Mouse (Mus musculus) MEL (cell line): ENCODE data around the gene Lmo1.

Experiments
- CTCF ChIP-seq, 3 experiments: IDR thresholded peaks in 2 of 3; conservative IDR thresholded peaks in 1 of 3; 2 replicates each; pipeline ENCODE4 v1.5.1; 2011 to 2012; ENCODE audit warnings: low read length in 3 of 3, low read depth in 2 of 3, mild to moderate bottlenecking in 2 of 3, improper control_type of control experiment in 1 of 3, inconsistent platforms in 1 of 3, mixed read lengths in 1 of 3, moderate library complexity in 1 of 3; ENCODE audit not compliant: control insufficient read depth in 1 of 3, insufficient read depth in 1 of 3, poor library complexity in 1 of 3, severe bottlenecking in 1 of 3
- MXI1 ChIP-seq: IDR thresholded peaks from 2 replicates; pipeline ENCODE4 v1.6.1; 2011; ENCODE audit warnings: mild to moderate bottlenecking, low read depth, low read length, improper control_type of control experiment
- MYC ChIP-seq: IDR thresholded peaks from 2 replicates; pipeline ENCODE4 v1.6.1; 2011; ENCODE audit warnings: low read depth, mild to moderate bottlenecking, low read length, improper control_type of control experiment, moderate library complexity
- POLR2A ChIP-seq, 2 experiments: IDR thresholded peaks; 2 replicates each; pipeline ENCODE4 v1.6.1; 2011 to 2012; ENCODE audit warnings: low read length in 2 of 2, mild to moderate bottlenecking in 2 of 2, control low read depth in 1 of 2, improper control_type of control experiment in 1 of 2, low read depth in 1 of 2, moderate library complexity in 1 of 2; ENCODE audit not compliant: control insufficient read depth in 1 of 2, insufficient read depth in 1 of 2, poor library complexity in 1 of 2
- RCOR1 ChIP-seq: IDR thresholded peaks from 2 replicates; pipeline ENCODE4 v1.6.1; 2012; ENCODE audit warnings: low read depth, mild to moderate bottlenecking, inconsistent platforms, low read length, improper control_type of control experiment
- SMC3 ChIP-seq: IDR thresholded peaks from 2 replicates; pipeline ENCODE4 v1.6.1; 2011; ENCODE audit warnings: low read depth, low read length, improper control_type of control experiment
- USF1 ChIP-seq: IDR thresholded peaks from 2 replicates; pipeline ENCODE4 v1.6.1; 2014; ENCODE audit warnings: low read depth, mild to moderate bottlenecking, inconsistent platforms, low read length, improper control_type of control experiment, moderate library complexity
- ZNF384 ChIP-seq: IDR thresholded peaks from 2 replicates; pipeline ENCODE4 v1.6.1; 2012; ENCODE audit warnings: low read depth, mild to moderate bottlenecking, inconsistent platforms, low read length, improper control_type of control experiment

DNA sequence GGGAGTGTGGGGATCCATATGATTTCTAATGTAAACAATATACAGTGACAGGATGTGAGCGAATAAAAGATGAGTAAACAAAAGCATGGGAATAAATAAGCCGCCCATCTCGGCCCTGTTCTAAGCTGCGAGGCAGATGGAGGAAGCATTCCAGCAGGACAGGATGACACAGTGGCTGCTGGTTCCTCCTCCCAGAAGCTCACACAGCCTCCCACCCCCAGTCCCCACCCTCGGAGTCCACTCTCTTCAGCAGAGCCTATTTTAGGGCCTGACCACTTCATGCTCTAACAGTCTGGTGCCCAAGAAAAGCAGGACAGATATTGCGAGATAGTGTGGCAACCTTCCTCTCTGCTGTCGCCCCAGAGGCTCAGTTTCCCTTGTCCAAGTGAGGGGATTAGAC lies 77.8 kb downstream of the Lmo1 start:
- TF ChIP-seq ZNF384 (no peak), CTCF (IDR thresholded peaks at IDR 0.05 in 2 of 3, conservative IDR thresholded peaks at IDR 0.05 in 1 of 3; ENCODE audit: control insufficient read depth in 1 of 3, insufficient read depth in 1 of 3, low read depth in 2 of 3, low read length in 3 of 3, poor library complexity in 1 of 3, severe bottlenecking in 1 of 3) (no peak), USF1 (no peak), MYC (no peak), RCOR1 (no peak), POLR2A (IDR thresholded peaks at IDR 0.05; ENCODE audit: control insufficient read depth in 1 of 2, insufficient read depth in 1 of 2, low read depth in 1 of 2, low read length in 2 of 2, poor library complexity in 1 of 2) (no peak), SMC3 (no peak), MXI1 (no peak)
